Mouse (Mus musculus): ENCODE data around the gene Fam47c. TPM values are rescaled to one million over a fixed set of nuclear protein-coding genes. Genes with fewer than 3 reads are reported as not detected.

The Fam47c gene
- not detected in 2 replicates for polyA plus RNA-seq (2012; rRNA removed)

DNA sequence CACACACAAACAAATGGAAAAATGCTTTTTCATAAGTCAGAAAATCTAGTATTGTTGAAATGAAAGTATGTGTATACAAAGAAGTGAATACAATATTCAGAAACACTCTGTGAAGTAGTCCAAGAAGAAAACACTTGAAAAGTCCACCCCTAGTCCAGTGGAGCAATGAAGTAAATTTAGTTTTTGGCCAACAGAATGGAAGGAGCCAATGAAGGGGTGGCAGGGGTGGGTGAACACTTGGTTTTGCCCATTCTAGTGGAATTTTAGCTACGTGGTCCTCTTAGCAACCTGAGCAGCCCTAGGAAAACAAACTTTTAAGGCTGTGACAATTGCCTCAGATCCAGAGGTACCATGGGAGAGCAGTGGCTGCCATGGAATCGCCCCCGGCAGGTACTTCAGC, at the start of gene Fam47c:
Gene Fam47c, plus strand, starts transcription at position 301 of the 400 bp plus-strand sequence.
- DNase-seq (ENCODE audit: low read depth, low spot score): no peak
- 80% methylated on average over 3 of the region's 3 CpGs for WGBS

DNA sequence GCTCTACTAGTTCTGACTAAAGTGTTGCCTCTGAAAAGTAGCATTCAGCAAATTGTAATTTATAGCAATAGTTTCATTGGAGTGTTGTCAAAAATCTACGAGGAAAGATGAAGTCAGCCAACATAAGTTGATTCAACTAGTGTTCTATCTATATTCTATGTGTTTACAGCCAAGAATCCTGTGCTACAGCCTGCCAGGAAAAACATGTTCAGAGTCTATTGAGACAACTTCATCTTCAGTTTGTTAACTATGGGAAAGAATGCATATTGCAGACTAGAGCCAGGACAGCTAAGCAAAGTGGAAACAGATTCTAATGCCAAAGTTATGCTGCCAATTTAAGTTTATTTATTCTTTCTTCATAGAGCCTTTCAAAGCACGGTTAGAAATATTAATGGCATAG, 31.8 kb downstream of the Fam47c start:
- 65% methylated on average over 2 of the region's 2 CpGs for WGBS
- DNase-seq (ENCODE audit: low read depth, low spot score): no peak

- no peak for DNase-seq (ENCODE audit: low read depth, low spot score)
- 71% methylated on average over 2 of the region's 2 CpGs for WGBS
Measured at GRCm38 (mm10) chrX:78777078-78777477, 39.5 kb downstream of the Fam47c start.

Other genes with a start within 250 kb of the Fam47c start
- gene Prrg1, start 153.9 kb upstream of the Fam47c start, polyA plus RNA-seq (2012; rRNA removed): 0.21 and 0.52 TPM in 2 replicates

All from large intestine, adult 2 months (tissue).